ENCODE assay signal across 27 mouse cellular contexts in genomic region chr1:134211631-134212030, GRCm38 (mm10). TPM values are rescaled to one million over a fixed set of nuclear protein-coding genes. Genes with fewer than 3 reads are reported as not detected.
DNase-seq lines count a peak whose midpoint lies in the region; ATAC-seq and TF ChIP-seq lines count a peak whose summit lies in the region.
"Had no signal": no experiment of that assay in that cellular context is flagged by ENCODE, and none has a peak within 500 bp of the region (broad histone marks: within the 10 kb centered on the region; RNA-seq: fewer than 3 reads in every experiment).

No protein-coding gene starts in this region.

- no peak for DNase-seq in hindbrain, embryonic 11.5 days (ENCODE audit: low spot score)
- DNase-seq in kidney, postnatal 0 days (ENCODE audit: low spot score) = peak; percentile 79
- no peak for DNase-seq in kidney, adult 8-10 months
- DNase-seq in retina, embryonic 14.5 days (ENCODE audit: low spot score) = peak; percentile 59
- no peak for DNase-seq in right cerebral cortex, postnatal 4 days
- DNase-seq: cerebellum, adult 11 months; cerebellum, postnatal 10 days; gastrocnemius, postnatal 14 days; kidney, adult 2 months; left cerebral cortex, postnatal 4 days; lung, postnatal 36 days had no signal

- H3K9me3 ChIP-seq in hindbrain, embryonic 15.5 days = no peaks in the 10 kb centered on the region; the same call in 1 of the 2 replicates
- H3K9me3 ChIP-seq in hindbrain, embryonic 11.5 days (ENCODE audit: control insufficient read depth, low read length) = no peaks in the 10 kb centered on the region
- no peaks in the 10 kb centered on the region for H3K9me3 ChIP-seq in kidney, postnatal 0 days (replicated peaks; ENCODE audit: low read length)
- H3K9me3 ChIP-seq in embryonic facial prominence, embryonic 12.5 days = no peaks in the 10 kb centered on the region
- H3K9me3 ChIP-seq: embryonic facial prominence, embryonic 15.5 days; heart, embryonic 10.5 days; heart, embryonic 15.5 days; liver, embryonic 15.5 days; lung, embryonic 15.5 days had no signal

- H3K27me3 ChIP-seq in hindbrain, embryonic 15.5 days = no peaks in the 10 kb centered on the region
- no peaks in the 10 kb centered on the region for H3K27me3 ChIP-seq in hindbrain, embryonic 11.5 days (ENCODE audit: control insufficient read depth, insufficient read depth, low read length)
- no peaks in the 10 kb centered on the region for H3K27me3 ChIP-seq in kidney, postnatal 0 days (ENCODE audit: insufficient read depth, low read length)
- H3K27me3 ChIP-seq in embryonic facial prominence, embryonic 12.5 days = no peaks in the 10 kb centered on the region
- H3K27me3 ChIP-seq: embryonic facial prominence, embryonic 15.5 days; lung, embryonic 15.5 days; Patski had no signal

- H3K9ac ChIP-seq in hindbrain, embryonic 15.5 days = no peak overlapping the region
- no peak overlapping the region for H3K9ac ChIP-seq in hindbrain, embryonic 11.5 days (ENCODE audit: low read depth, low read length)
- H3K9ac ChIP-seq in kidney, postnatal 0 days (ENCODE audit: low read depth, low read length) = no peak overlapping the region
- H3K9ac ChIP-seq in embryonic facial prominence, embryonic 12.5 days = no peak overlapping the region
- H3K9ac ChIP-seq: embryonic facial prominence, embryonic 15.5 days; heart, embryonic 15.5 days; hindbrain, embryonic 14.5 days; liver, embryonic 15.5 days; lung, embryonic 15.5 days had no signal

- H3K36me3 ChIP-seq in hindbrain, embryonic 15.5 days = no peaks in the 10 kb centered on the region
- H3K36me3 ChIP-seq in hindbrain, embryonic 11.5 days (ENCODE audit: control insufficient read depth, insufficient read depth, low read length) = no peaks in the 10 kb centered on the region
- no peaks in the 10 kb centered on the region for H3K36me3 ChIP-seq in kidney, postnatal 0 days (ENCODE audit: insufficient read depth, low read length)
- H3K36me3 ChIP-seq in embryonic facial prominence, embryonic 12.5 days = no peaks in the 10 kb centered on the region
- H3K36me3 ChIP-seq: embryonic facial prominence, embryonic 15.5 days; heart, embryonic 10.5 days; heart, embryonic 15.5 days; liver, embryonic 15.5 days; lung, embryonic 15.5 days had no signal

- no peak for ATAC-seq in hindbrain, embryonic 15.5 days (ENCODE audit: low FRiP score, low read depth)
- ATAC-seq in hindbrain, embryonic 11.5 days (ENCODE audit: low FRiP score) = no peak
- ATAC-seq in kidney, postnatal 0 days (replicated peaks; ENCODE audit: low FRiP score, low read depth) = peak; percentile 44
- no peak for ATAC-seq in embryonic facial prominence, embryonic 12.5 days (ENCODE audit: insufficient number of reproducible peaks, insufficient read depth, low FRiP score, low TSS enrichment)
- ATAC-seq: forebrain, embryonic 14.5 days; inflammation-experienced regulatory T-cells, adult 6 months; midbrain, embryonic 16.5 days; Patski had no signal

- WGBS in hindbrain, embryonic 15.5 days = 17% methylated on average over 2 of the region's 2 CpGs
- 21% methylated on average over 2 of the region's 2 CpGs for WGBS in hindbrain, embryonic 11.5 days
- WGBS in kidney, postnatal 0 days = 6% methylated on average over 2 of the region's 2 CpGs
- WGBS in embryonic facial prominence, embryonic 12.5 days = 10% methylated on average over 2 of the region's 2 CpGs

- H3K4me1 ChIP-seq in hindbrain, embryonic 15.5 days (replicated peaks) = peaks cover 23% of the 10 kb centered on the region
- H3K4me1 ChIP-seq in hindbrain, embryonic 11.5 days (replicated peaks; ENCODE audit: control insufficient read depth, insufficient read depth, low read length) = 0 out of 2 replicates have a peak, but pooled peaks cover 6% of the 10 kb centered on the region
- H3K4me1 ChIP-seq in kidney, postnatal 0 days (replicated peaks; ENCODE audit: insufficient read depth, low read length) = peaks cover 21% of the 10 kb centered on the region
- peaks cover 18% of the 10 kb centered on the region for H3K4me1 ChIP-seq in embryonic facial prominence, embryonic 12.5 days

- H3K27ac ChIP-seq in hindbrain, embryonic 15.5 days (replicated peaks) = 0 out of 2 replicates have a peak overlapping the region, but pooled peaks have one; percentile 8
- H3K27ac ChIP-seq in hindbrain, embryonic 11.5 days (ENCODE audit: low read depth, low read length) = no peak overlapping the region
- peak overlapping the region; percentile 68 for H3K27ac ChIP-seq in kidney, postnatal 0 days
- 0 out of 2 replicates have a peak overlapping the region, but pooled peaks have one; percentile 52 for H3K27ac ChIP-seq in embryonic facial prominence, embryonic 12.5 days
- H3K27ac ChIP-seq: embryonic facial prominence, embryonic 15.5 days; heart, embryonic 15.5 days; hindbrain, embryonic 14.5 days; liver, embryonic 15.5 days; lung, embryonic 15.5 days had no signal

- no peak overlapping the region for H3K4me2 ChIP-seq in hindbrain, embryonic 15.5 days
- no peak overlapping the region for H3K4me2 ChIP-seq in hindbrain, embryonic 11.5 days (replicated peaks; ENCODE audit: low read depth, low read length)
- no peak overlapping the region for H3K4me2 ChIP-seq in kidney, postnatal 0 days (ENCODE audit: low read length)
- no peak overlapping the region for H3K4me2 ChIP-seq in embryonic facial prominence, embryonic 12.5 days (replicated peaks)
- H3K4me2 ChIP-seq: embryonic facial prominence, embryonic 15.5 days; heart, embryonic 15.5 days; hindbrain, embryonic 14.5 days; liver, embryonic 15.5 days; lung, embryonic 15.5 days; midbrain, embryonic 11.5 days had no signal

- no peak overlapping the region for H3K4me3 ChIP-seq in hindbrain, embryonic 15.5 days
- H3K4me3 ChIP-seq in hindbrain, embryonic 11.5 days (ENCODE audit: low read depth, low read length) = no peak overlapping the region
- no peak overlapping the region for H3K4me3 ChIP-seq in kidney, postnatal 0 days (replicated peaks; ENCODE audit: low read depth, low read length)
- H3K4me3 ChIP-seq in embryonic facial prominence, embryonic 12.5 days = no peak overlapping the region
- H3K4me3 ChIP-seq: embryonic facial prominence, embryonic 15.5 days; heart, embryonic 10.5 days; heart, embryonic 15.5 days; layer of hippocampus, adult 2 months; left cerebral cortex, adult 2 months; liver, embryonic 15.5 days; lung, embryonic 15.5 days had no signal

- no peak for TF ChIP-seq CTCF in kidney, postnatal 0 days (IDR thresholded peaks at IDR 0.05; ENCODE audit: low read depth)

RNA-seq across cellular contexts. Expression of gene Mybph, which starts 18.4 kb away (rescaled TPM):
- polyA plus RNA-seq in hindbrain, embryonic 15.5 days (2015; fragmentation: Nextera tagmentation; extraction: Ambion mirVana) = 0.12 and 0.29 TPM in 2 replicates
- polyA plus RNA-seq in hindbrain, embryonic 11.5 days (2014; fragmentation: Nextera tagmentation; extraction: Ambion mirVana) = 1.4 and 3.7 TPM in 2 replicates
- polyA plus RNA-seq in kidney, postnatal 0 days (2015; fragmentation: Nextera tagmentation; extraction: Ambion mirVana) = 0.13 TPM in 1 of 2 replicates, not detected in the other
- polyA plus RNA-seq in embryonic facial prominence, embryonic 12.5 days (2016; fragmentation: Nextera tagmentation; extraction: Ambion mirVana) = 19.9 and 28.3 TPM in 2 replicates
- polyA plus RNA-seq: inflammation-experienced regulatory T-cells, adult 6 months; liver, adult 2 months; Patski had no signal

RNA-seq across cellular contexts. Expression of gene Adora1, which starts 23.6 kb away (rescaled TPM):
- polyA plus RNA-seq in hindbrain, embryonic 15.5 days (2015; fragmentation: Nextera tagmentation; extraction: Ambion mirVana) = 22.5 and 26.0 TPM in 2 replicates
- polyA plus RNA-seq in hindbrain, embryonic 11.5 days (2014; fragmentation: Nextera tagmentation; extraction: Ambion mirVana) = 0.24 and 0.25 TPM in 2 replicates
- polyA plus RNA-seq in kidney, postnatal 0 days (2015; fragmentation: Nextera tagmentation; extraction: Ambion mirVana) = 11.7 and 13.7 TPM in 2 replicates
- 1.7 and 2.1 TPM in 2 replicates for polyA plus RNA-seq in embryonic facial prominence, embryonic 12.5 days (2016; fragmentation: Nextera tagmentation; extraction: Ambion mirVana)
- polyA plus RNA-seq: inflammation-experienced regulatory T-cells, adult 6 months had no signal

RNA-seq across cellular contexts. Expression of gene Chil1, which starts 29.7 kb away (rescaled TPM):
- 1.4 and 2.4 TPM in 2 replicates for polyA plus RNA-seq in hindbrain, embryonic 15.5 days (2015; fragmentation: Nextera tagmentation; extraction: Ambion mirVana)
- 1.1 and 2.0 TPM in 2 replicates for polyA plus RNA-seq in hindbrain, embryonic 11.5 days (2014; fragmentation: Nextera tagmentation; extraction: Ambion mirVana)
- polyA plus RNA-seq in kidney, postnatal 0 days (2015; fragmentation: Nextera tagmentation; extraction: Ambion mirVana) = 2.1 and 2.4 TPM in 2 replicates
- 1.9 and 3.6 TPM in 2 replicates for polyA plus RNA-seq in embryonic facial prominence, embryonic 12.5 days (2016; fragmentation: Nextera tagmentation; extraction: Ambion mirVana)

Comparison
In these comparisons a context has a peak if more than half of its experiments do, and no peak if none do; other contexts are left out.
1. DNase-seq: peak in kidney, postnatal 0 days (single experiment) and retina, embryonic 14.5 days (single experiment); none in hindbrain, embryonic 11.5 days (single experiment), kidney, adult 8-10 months (0 of 2) and right cerebral cortex, postnatal 4 days (single experiment).